Mouse (Mus musculus) bone marrow macrophage, adult 2 months (primary cell): ENCODE measurements at regions not wholly inside any gene's neighbourhood (a gene's known extent, or its start where the extent isn't known, plus 50 kb on each side); places are given as distances from the start of the nearest gene placed in this dataset.

Experiments used
- CTCF ChIP-seq: IDR thresholded peaks from 2 replicates; pipeline ENCODE4 v1.5.1; 2012; ENCODE audit warnings: low read depth, mild to moderate bottlenecking, low read length, moderate library complexity
- POLR2A ChIP-seq: IDR thresholded peaks from 2 replicates; pipeline ENCODE4 v1.6.1; 2012; ENCODE audit warnings: mild to moderate bottlenecking, low read depth, low read length, borderline replicate concordance

GRCm38 (mm10) chr4:125201638-125202325, 74.1 kb upstream of the Zc3h12a start:
- TF ChIP-seq CTCF (no peak), POLR2A (no peak)
